Mouse (Mus musculus): ENCODE measurements at regions not wholly inside any gene's neighbourhood (a gene's known extent, or its start where the extent isn't known, plus 50 kb on each side); places are given as distances from the start of the nearest gene placed in this dataset.
"Not testable (repeated sequence)": the region's sequence is repeated elsewhere in the genome, so short reads cannot be mapped to it uniquely, and the experiment has no call there.

GRCm38 (mm10) chr13:19300320-19301011 lies 95.1 kb downstream of the Stard3nl start:
- H3K4me1 ChIP-seq (ENCODE audit: control insufficient read depth, insufficient read depth, low read length); H3K27ac ChIP-seq (ENCODE audit: control insufficient read depth, insufficient read depth, low read depth, low read length, poor library complexity); H3K4me3 ChIP-seq (replicated peaks; ENCODE audit: control insufficient read depth, low read depth, low read length): not testable (repeated sequence)
- WGBS = 52% methylated on average over 9 of the region's 9 CpGs

GRCm38 (mm10) chr13:19296325-19296724 lies 99.3 kb downstream of the Stard3nl start:
- H3K27ac ChIP-seq (ENCODE audit: control insufficient read depth, insufficient read depth, low read depth, low read length, poor library complexity) = no peak overlapping the region
- H3K4me3 ChIP-seq (replicated peaks; ENCODE audit: control insufficient read depth, low read depth, low read length) = no peak overlapping the region
- H3K4me1 ChIP-seq (ENCODE audit: control insufficient read depth, insufficient read depth, low read length) = no peaks in the 10 kb centered on the region
- WGBS = 67% methylated on average over 1 of the region's 1 CpGs
- no peak for TF ChIP-seq CTCF (IDR thresholded peaks at IDR 0.05; ENCODE audit: control insufficient read depth, insufficient read depth, low read length)
- no peak for TF ChIP-seq POLR2A (IDR thresholded peaks at IDR 0.05; ENCODE audit: borderline replicate concordance, control insufficient read depth, low read depth, low read length)

GRCm38 (mm10) chr13:19293041-19293440 lies 102.6 kb downstream of the Stard3nl start:
- TF ChIP-seq POLR2A (IDR thresholded peaks at IDR 0.05; ENCODE audit: borderline replicate concordance, control insufficient read depth, low read depth, low read length) (no peak), CTCF (IDR thresholded peaks at IDR 0.05; ENCODE audit: control insufficient read depth, insufficient read depth, low read length) (no peak)
- no peaks in the 10 kb centered on the region for H3K4me1 ChIP-seq (ENCODE audit: control insufficient read depth, insufficient read depth, low read length)
- H3K27ac ChIP-seq (ENCODE audit: control insufficient read depth, insufficient read depth, low read depth, low read length, poor library complexity) = no peak overlapping the region
- no peak overlapping the region for H3K4me3 ChIP-seq (replicated peaks; ENCODE audit: control insufficient read depth, low read depth, low read length)
- WGBS = 54% methylated on average over 2 of the region's 2 CpGs

GRCm38 (mm10) chr13:19283161-19283560 lies 112.4 kb downstream of the Stard3nl start:
- Histone ChIP-seq H3K4me3 (replicated peaks; ENCODE audit: control insufficient read depth, low read depth, low read length) (no peak overlapping the region), H3K4me1 (ENCODE audit: control insufficient read depth, insufficient read depth, low read length) (no peaks in the 10 kb centered on the region), H3K27ac (ENCODE audit: control insufficient read depth, insufficient read depth, low read depth, low read length, poor library complexity) (no peak overlapping the region)
- 68% methylated on average over 1 of the region's 1 CpGs for WGBS
- TF ChIP-seq POLR2A (IDR thresholded peaks at IDR 0.05; ENCODE audit: borderline replicate concordance, control insufficient read depth, low read depth, low read length) (no peak), CTCF (IDR thresholded peaks at IDR 0.05; ENCODE audit: control insufficient read depth, insufficient read depth, low read length) (no peak)

DNA sequence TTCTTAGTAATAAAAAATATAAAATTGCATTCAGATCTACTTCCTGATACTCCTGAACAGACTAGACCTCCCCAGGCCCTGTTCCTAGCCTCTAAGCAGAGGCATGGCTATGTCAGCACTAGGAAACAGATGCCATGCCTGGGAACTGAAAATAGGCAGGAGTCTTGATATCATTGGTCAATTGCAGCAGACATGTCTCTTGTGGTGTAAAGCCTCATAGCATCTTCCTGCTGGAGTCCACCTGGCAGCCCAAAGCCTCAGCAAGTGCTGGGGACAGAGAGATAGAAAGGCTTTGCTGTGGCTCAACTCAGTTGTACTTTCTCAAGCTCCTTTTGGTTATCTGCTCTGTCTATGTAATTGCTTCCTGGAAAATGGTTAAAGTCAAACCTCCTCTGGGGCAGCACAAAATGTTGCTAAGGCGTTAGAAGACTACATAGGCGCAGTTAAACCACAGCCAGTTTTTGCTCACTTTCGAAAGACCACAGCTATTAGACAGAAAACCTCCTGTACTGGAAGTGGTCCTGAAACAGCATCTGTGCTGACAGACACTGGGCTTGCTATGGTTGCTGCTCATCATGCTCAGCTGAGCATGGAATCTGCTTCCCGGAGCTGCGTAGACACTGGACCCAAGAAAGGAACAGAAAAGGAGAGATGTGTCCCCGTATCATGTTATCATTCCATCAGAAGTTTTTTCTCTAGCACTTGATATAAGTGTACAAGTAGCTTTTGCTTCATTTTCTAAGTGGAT lies 122.9 kb downstream of the Stard3nl start:
- not testable (repeated sequence) for H3K4me1 ChIP-seq (ENCODE audit: control insufficient read depth, insufficient read depth, low read length); H3K27ac ChIP-seq (ENCODE audit: control insufficient read depth, insufficient read depth, low read depth, low read length, poor library complexity); H3K4me3 ChIP-seq (replicated peaks; ENCODE audit: control insufficient read depth, low read depth, low read length)
- WGBS = 56% methylated on average over 6 of the region's 6 CpGs

DNA sequence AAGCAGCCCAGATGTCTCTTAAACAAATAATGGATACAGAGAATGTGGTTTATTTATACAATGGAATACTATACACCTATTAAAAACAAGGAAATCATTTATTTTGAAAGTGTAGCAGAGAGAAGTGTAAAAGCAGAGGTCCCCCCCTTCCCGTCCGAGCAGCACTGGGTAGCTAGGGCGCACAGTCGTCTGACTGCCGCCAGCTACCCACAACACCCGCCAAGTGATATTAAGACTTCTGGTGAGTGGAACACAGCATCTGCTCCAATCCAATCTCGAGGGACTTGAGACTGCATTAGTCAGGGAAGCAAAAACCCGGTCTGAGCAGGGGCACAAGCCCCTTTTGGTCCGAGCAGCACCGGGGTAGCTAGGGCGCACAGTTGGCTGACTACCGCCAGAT lies 130.6 kb downstream of the Stard3nl start:
- WGBS = 84% methylated on average over 12 of the region's 12 CpGs
- H3K4me1 ChIP-seq (ENCODE audit: control insufficient read depth, insufficient read depth, low read length); H3K4me3 ChIP-seq (replicated peaks; ENCODE audit: control insufficient read depth, low read depth, low read length); H3K27ac ChIP-seq (ENCODE audit: control insufficient read depth, insufficient read depth, low read depth, low read length, poor library complexity): not testable (repeated sequence)

- H3K4me1 ChIP-seq (ENCODE audit: control insufficient read depth, insufficient read depth, low read length); H3K4me3 ChIP-seq (replicated peaks; ENCODE audit: control insufficient read depth, low read depth, low read length); H3K27ac ChIP-seq (ENCODE audit: control insufficient read depth, insufficient read depth, low read depth, low read length, poor library complexity): not testable (repeated sequence)
- WGBS = 68% methylated on average over 6 of the region's 7 CpGs
These were observed 149.0 kb downstream of the Stard3nl start for GRCm38 (mm10) chr13:19246558-19246957.

DNA sequence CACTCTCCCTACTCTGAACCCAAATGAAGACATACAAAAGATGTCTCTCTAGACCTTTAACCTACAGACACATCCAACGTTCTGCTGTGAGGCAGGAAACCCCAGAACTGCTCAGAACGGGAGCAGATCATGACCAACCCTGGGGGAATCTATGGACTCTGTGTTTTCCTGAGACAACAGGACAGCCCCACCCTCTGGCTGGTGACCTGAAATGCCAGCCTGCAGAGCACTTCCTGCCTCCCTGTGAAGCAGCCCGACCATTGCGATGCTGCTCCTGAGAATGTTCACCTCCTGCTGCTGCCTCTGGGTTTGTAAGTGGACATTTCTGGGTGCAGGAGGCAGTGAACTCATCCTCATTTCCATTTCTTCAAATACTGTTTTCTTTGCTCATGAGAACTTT lies 153.0 kb downstream of the Stard3nl start:
- H3K4me3 ChIP-seq (replicated peaks; ENCODE audit: control insufficient read depth, low read depth, low read length); H3K27ac ChIP-seq (ENCODE audit: control insufficient read depth, insufficient read depth, low read depth, low read length, poor library complexity); H3K4me1 ChIP-seq (ENCODE audit: control insufficient read depth, insufficient read depth, low read length): not testable (repeated sequence)
- WGBS = 12% methylated on average over 4 of the region's 4 CpGs

DNA sequence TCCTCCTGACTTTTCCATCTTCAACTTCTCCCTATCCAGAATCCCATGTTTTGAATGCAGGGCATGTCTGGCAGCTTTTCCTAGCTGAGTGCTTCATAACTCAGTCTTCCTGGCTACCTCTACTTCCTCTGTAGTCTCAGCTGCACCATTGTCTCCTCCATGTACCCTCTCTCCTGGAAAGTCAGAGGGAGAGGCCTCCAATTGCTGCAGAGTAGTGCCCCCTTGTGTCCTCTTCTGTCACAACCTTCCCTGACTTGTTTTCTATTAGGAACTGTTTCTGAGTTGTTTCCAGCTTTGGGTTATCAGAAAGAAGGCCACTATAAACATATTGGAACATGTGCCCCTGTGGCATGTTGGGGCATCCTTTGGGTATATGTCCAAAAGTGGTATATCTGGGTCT lies 159.3 kb downstream of the Stard3nl start:
- Histone ChIP-seq H3K4me3 (replicated peaks; ENCODE audit: control insufficient read depth, low read depth, low read length) (no peak overlapping the region), H3K27ac (ENCODE audit: control insufficient read depth, insufficient read depth, low read depth, low read length, poor library complexity) (no peak overlapping the region), H3K4me1 (ENCODE audit: control insufficient read depth, insufficient read depth, low read length) (no peaks in the 10 kb centered on the region; the same call in 1 of the 2 replicates)
- TF ChIP-seq CTCF (IDR thresholded peaks at IDR 0.05; ENCODE audit: control insufficient read depth, insufficient read depth, low read length) (peak; percentile 50), POLR2A (IDR thresholded peaks at IDR 0.05; ENCODE audit: borderline replicate concordance, control insufficient read depth, low read depth, low read length) (no peak)

All from bone marrow, adult 2 months (tissue).